Mouse (Mus musculus): ENCODE results near the gene Ubc.

Ubc gene

DNA sequence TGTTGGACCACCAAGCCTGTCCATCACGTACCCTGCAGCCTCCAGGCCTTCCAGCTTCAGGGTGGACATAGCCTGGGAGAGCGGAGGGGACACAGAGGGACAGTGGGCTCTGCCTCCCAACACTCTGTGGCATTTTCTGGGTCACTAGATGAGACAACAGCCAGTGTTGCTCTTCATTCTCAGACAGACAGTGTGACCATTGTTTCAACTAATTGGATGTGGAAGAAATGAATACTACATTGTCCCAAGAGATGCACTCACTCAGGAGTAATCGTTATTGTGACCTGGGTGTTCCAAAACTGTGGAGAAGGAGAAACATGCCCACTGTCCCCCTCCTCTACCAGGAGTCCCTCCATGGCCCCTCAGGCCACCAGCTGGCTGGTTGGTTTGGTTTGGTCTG, 40.6 kb downstream of the Ubc start:
- DNase-seq (ENCODE audit: low spot score in 2 of 2), result no peak

DNA sequence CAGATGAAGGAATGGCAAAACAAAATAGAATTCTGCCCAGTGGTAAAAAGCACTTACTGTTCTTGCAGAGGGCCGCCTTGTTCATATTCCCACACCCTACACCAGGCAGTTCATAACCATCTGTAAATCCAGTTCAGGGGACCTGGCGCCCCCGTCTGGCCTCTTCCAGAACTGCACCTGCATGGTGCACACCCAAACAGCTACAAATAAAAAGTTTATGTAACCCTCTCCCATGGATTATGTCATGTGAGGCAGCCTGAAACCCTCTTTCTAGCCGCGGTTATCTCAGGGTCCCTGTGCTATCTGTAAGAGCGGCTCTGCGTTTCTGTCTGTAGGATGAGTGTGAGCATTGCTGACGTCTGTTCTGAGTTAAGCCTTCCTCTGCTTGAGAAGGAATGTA, 41.5 kb downstream of the Ubc start:
- peak in 1 of 2 experiments; percentile 25 for DNase-seq (ENCODE audit: low spot score in 2 of 2)

DNA sequence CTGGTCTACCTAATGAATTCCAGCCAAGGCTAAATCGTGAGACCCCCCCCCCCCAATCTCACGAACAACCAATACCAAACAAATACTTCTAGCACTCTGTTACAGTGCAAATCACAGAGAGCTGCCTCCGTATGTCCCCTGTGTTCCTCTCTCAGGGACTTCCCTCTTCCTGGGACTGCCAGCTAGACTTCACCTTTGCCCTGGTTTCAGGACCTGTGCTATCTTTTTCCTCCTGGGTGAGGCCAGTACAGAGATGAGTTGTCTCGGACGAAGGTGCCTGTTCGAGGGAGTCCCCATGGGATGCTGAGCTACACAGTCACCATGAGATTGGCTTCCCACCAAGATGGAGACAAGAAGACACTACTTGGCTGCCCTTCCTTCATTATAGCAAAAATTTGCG, 41.9 kb downstream of the Ubc start:
- DNase-seq (ENCODE audit: low spot score in 2 of 2), result no peak

DNA sequence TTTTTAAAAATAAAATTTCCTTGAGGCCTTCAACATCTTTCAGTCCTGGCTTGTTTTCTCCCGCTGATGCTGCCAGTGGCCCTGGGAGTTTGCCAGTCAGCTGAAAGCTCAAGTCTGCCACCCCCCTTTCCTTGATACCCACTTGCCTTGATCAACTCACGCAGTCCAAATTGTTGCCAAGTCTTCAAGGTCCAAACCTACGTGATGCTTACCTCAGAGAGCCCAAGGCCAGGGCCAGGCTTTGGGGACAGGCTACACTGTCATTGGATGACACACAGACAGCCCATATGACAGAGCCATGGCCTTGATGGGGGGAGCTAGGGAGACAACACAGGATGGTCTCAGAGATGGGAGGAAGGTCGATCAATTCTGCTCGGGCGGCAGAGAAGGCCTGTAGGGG, 45.7 kb downstream of the Ubc start:
- DNase-seq (ENCODE audit: low spot score in 2 of 2), result no peak

DNA sequence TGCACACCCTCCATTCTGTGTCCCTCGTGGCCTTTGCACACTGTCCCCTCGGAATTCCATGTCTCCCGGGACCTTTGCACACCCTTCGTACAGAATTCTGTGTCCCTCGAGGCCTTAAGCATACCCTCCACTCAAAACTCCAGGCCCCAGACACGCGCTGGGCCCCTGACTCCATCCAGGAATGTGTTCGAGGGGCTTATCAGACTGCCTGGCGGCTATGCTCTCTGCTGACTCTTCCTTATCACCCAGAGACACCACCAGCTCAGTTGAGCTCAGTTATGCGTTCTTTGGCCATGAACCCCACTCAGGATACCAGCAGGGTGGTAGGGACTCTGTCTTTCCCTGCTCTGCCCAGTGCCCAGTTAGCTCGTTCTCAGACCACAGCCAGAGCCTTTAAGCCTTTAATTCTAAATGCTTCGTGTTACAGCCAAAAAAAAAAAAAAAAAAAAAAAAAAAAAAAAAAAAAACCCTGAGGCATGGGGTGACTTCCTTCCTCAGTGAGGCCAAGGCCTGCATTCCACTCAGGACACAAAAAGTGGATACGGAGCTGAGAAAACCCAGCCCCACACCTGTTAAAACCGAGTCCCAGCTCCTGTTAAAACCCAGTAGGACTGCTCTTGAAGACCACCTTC, 48.4 kb downstream of the Ubc start:
- DNase-seq (ENCODE audit: low spot score in 2 of 2), result no peak

DNA sequence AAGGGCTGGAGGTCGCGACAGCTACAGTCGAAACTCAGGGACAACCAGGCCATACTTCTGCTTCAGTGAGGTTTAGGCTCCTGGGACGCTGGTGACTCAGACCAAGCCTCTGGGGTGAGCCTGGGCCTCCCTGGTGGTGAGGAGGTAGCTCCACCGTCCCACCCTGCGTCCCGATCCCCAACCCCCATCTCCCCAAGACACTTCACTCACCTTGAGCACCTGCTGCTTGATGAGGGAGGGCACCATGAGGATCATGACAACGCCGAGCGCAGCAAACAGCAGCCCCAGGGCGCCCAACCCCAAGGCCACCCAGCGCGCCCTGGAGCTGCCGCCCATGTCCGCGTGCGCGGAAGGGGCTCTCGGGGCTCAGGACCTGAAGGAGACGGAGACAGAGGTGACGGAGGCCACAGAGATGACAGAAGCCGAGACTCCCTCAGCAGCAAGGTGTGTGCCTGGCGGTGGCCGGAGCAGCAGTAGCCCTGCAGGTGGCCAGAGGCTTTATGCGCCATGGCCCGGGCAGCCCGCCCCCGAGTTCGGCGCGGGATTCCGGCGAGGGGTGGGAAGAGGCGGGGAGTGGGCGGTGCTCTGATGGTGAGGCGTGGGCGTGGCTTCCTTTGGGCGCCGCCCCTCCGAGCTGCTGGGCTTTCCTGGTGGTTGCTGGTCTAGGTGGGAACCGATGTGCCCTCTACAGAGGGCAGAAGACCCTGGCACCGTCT, 49.3 kb downstream of the Ubc start, which contains the start of gene Scarb1:
Gene Scarb1 (minus strand): TSS at position 548 of the 716 bp plus-strand sequence.
- DNase-seq (ENCODE audit: low spot score in 2 of 2), result peak; percentile 77 to 88

DNA sequence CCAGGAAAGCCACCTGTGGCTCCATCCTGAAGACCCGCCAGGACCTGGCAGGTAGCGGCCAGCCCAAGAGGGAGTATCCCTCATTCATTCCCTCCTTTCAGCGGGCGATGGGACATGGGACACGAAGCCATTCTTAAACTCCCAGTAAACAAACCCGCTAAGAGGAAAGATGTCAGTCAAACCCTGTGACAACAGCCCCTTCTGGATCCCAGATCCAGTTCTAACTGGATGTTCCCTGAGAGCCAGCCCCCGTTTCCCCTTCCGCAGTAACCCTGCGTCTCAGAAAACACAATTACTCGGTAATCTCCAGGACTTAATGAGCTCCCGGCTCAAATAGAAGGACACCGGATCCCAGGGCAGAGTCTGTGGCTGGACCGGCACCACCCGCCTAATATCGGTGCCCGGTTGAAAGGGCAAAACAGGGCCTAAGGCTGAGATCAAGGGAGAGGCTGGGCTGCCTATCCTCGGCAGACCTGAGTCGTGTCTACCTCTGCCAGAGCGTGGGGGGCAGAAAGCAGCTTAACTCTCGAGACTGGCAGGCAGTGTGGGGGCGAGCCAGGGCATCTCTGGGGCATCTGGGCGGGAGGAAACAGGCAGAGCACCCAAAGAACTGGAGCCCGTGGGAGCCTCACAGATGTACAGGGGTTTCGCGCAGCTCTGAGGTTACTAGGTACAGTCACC, 50.0 kb downstream of the Ubc start:
- no peak for DNase-seq (ENCODE audit: low spot score in 2 of 2)

DNA sequence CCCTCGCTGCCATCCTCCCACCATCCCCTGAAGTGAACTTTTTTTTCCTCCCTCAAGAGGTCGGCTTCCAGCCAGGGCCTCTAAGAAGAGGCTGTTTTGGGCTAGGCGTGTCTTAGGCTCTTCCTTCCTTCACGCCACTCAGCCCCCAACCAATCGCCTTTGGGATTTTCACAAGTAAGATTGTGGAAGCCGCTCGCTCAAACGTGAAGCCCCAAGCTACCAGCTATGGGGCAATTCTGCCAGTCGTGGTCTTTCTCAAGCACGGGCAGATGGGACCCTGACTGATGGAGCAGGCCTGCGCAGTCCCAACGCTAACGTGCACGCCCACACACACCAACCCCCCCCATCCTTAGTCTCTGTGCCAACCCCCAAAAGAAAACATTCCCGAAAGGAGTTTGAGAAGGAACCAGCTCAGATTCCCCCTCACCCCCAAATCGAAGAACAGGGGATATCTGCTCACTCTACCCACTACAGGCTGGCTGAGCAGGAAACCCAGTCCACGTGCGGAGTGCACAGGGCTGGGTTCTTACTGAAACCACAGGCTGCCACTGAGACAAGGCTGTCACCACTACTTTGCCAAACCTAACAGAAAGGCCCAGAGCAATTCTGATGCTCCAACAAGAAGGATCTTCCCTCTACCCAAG, 50.8 kb downstream of the Ubc start:
- no peak for DNase-seq (ENCODE audit: low spot score in 2 of 2)

DNA sequence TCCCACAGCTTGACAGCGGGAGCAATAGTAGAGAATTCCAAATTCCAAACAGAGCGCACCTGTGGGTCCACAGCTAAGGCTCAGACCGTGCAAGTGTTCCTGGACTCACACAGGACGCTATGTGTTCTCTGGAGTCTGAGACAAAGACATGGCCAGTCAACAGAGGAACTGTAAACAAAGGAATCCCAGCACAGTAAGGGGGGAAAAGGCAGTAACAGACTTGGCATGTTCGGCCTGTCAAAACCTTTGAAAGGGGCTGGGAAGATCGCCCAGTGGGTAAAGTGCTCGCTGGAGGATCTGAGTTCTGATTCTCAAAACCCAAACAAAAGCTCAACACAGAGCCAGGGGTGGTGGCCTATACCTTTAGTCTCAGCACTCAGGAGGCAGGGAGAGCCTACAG, 52.5 kb downstream of the Ubc start:
- no peak for DNase-seq (ENCODE audit: low spot score in 2 of 2)

DNA sequence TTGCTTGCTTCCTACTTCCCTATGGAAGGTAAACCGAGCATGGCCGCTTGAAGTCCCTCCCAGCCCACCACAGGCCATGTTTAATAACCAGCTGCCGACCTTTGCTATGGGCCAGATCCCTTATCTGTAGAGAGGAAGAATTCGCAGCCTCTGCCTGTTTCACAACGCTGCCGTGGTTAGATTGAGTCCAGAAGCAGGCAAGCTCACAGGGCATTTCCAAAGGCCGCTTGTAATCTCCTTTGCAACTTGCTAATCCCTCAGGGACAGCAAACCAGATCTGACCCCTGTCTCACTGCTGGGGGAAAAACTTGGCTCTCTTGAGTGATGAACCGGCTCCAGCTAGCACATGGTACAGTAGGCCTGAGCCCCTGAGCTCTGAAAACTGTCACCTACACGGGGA, 53.0 kb downstream of the Ubc start:
- peak in 1 of 2 experiments; percentile 13 for DNase-seq (ENCODE audit: low spot score in 2 of 2)
